Mouse (Mus musculus): ENCODE measurements around the gene Ngrn.

The Ngrn gene

DNA sequence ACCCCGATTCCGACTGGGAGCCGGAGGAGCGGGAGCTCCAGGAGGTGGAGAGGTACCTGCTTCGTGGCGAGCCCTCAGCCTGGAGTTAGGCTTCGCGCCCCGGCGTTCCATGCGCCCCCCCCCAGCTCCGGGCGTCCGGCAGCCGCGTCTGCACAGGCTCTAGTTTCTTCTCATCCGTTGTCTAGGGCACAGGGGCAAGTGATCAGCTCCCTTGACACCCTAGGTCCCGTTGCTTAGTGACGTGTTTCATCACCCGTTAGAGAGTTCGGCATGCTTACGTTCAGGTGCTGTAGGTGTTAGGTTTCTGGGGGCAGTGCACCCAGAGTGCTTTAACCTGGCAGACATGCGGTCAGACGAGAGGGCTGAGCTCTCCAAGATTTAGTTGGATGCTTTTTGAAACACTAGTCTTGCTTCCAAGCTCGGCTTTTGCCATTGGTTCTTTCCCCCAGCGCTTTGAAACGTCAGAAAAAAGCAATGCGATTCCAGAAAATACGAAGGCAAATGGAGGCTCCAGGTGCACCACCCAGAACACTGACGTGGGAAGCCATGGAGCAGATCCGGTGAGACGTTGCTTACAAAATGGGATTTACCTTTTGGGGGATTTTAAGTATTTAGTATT, 466 bp downstream of the Ngrn start:
- DNase-seq (ENCODE audit: low read depth, low spot score): no peak

DNA sequence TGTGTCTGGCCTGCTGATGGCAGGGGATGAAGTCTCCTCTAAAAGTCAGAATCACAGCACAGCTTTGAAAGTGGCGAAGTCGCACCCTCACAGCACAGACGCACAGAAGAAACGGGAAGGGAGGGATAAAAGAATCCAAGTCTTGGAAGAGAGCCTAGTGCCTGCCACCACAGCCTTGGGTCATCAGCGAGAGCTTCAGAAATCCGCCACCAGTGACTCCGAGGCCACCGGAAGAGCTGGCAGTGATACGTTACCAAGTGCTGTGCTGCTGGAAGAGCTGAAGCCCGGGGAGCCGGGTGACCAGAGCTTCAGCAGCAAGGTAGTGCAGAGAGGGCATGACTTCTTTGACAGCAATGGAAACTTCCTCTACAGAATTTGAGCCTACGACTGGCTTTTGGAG, 3.6 kb downstream of the Ngrn start:
- DNase-seq (ENCODE audit: low read depth, low spot score): no peak

DNA sequence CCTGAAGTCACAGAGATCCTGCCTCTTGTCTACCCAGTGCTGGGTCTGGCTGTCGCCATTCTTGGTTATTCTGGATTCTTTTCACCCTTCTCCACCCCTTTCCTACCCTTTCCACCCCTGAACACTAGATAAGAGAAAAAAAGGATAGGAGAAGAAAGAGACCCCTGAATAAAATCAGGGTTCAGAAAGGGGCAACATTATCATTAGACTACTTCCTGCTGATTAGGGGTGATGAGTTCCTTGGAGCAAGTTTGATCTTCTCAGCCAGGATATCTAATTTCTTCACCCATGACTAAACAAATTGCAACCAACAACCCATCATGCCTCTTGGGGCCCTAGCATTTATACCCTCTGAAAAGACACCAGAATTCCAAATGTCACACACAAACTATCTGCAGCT, 6.7 kb downstream of the Ngrn start:
- DNase-seq (ENCODE audit: low read depth, low spot score): no peak

DNA sequence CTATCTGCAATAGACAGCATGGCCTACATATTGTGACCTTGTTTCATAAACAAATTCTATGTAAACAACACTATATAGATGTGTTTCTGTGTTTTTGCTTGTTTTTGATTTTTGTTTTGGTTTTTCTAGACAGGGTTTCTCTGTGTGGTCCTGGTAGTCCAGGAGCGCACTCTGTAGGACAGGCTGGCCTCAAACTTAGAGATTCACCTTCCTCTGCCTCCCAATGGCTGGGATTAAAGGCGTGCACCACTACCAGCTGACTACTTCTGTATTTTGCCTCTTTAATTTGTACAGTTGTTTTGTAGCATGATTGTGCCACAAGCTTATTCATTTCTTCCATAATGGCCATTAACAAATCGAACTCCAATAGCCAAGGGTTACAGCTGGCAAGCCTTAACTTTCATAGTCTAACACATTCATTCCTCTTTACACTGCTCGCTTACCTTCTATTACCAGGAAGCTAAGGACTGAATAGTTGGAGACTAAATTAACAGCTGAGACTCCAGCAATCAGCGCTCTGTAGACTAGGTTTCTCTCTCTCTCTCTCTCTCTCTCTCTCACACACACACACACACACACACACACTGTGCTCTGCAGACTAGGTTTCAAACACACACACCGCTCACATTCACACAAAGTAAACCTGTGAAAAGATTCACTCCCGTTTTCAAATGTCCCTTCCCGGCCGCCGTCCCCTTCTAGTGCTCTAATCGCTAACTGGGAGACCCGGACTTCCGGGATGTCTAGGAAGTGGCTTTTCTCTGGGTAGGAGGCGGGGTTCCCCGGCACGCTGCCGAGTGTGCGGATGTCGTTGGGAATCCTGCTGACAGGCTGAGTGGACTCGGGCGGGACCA, 8.1 kb downstream of the Ngrn start, which contains the start of gene Vps33b:
Gene Vps33b, plus strand, starts transcription at position 753 of the 854 bp plus-strand sequence.
- peak; percentile 92 for DNase-seq (ENCODE audit: low read depth, low spot score)

DNA sequence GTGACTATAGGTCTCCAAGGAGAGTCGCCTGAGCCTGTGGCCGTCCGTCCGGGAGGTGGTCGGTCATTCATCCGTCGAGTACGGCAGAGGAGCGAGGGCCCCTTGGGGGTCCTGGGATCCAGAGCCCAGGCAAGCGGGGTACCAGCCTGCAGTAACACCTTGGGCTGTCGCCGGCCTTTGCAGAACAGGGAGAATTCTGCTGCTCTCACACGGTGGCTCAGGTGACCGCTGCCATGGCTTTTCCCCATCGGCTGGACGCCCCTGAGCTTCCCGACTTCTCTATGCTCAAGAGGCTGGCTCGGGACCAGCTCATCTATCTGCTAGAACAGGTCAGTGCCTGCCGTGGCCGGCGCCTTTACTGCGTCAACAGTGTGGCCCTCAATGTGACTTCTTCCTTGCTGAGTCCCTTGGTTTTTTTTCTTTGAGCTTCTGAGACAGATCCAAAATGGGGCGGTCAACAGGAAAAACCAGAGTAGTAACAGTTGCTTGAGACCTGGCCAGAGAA, 8.8 kb downstream of the Ngrn start:
- DNase-seq (ENCODE audit: low read depth, low spot score): no peak

DNA sequence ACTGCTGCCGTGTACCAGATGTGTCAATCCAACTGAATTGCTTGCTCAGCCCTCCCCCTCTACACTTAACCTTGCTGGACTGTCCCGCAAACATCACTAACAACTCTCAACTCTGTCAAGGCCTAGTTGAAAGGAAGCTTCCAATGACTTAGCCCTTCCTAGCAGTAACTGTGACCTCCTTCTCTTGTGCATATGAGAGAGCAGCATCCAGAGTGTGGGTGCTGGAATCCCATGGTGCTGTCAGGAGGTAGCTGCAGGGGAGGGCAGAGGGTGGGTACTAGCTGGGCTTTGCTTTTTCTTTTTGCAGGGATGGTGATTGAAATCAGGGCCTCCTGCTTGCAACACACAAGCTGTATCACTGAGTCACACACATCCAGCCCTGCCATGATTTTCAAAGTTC, 12.4 kb downstream of the Ngrn start:
- DNase-seq (ENCODE audit: low read depth, low spot score): no peak

DNA sequence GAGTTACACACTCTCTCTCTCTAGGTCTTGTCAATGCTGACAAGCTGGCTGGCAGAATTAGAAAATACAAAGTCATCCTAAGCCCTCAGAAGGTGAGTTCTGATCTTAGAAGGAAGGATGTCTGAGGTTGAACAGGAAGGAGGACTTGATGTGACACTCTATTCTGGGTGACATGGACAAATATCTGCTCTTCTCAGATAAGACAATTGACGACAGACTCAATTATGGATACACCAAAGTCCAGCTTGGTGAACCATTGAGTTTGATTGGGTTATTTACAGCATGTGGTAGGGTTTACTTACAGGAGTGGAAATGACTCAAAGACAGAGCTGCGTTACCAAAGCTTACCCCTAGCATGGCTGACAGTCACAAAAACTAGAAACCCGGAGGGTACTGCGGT, 15.4 kb downstream of the Ngrn start:
- DNase-seq (ENCODE audit: low read depth, low spot score): no peak

DNA sequence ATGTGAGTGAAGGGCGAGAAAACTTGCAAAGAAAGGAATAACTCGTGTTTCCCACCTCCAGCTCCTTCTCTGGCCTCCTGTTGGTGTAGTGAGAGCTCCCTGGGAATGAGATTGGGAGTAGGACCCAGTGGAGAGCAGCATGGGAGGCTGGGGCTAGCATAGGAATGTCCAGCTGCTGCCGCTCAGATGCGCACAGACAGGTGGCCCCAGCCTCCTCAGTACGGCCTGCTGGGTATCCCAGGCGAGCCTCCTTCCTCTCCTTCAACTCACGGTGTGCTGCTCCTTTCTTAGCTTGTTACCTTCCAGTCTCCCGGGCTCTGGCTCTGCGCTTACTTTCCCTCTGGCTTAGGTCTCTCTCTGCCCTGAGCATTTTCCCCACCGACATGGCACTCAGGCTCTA, 19.0 kb downstream of the Ngrn start:
- no peak for DNase-seq (ENCODE audit: low read depth, low spot score)

DNA sequence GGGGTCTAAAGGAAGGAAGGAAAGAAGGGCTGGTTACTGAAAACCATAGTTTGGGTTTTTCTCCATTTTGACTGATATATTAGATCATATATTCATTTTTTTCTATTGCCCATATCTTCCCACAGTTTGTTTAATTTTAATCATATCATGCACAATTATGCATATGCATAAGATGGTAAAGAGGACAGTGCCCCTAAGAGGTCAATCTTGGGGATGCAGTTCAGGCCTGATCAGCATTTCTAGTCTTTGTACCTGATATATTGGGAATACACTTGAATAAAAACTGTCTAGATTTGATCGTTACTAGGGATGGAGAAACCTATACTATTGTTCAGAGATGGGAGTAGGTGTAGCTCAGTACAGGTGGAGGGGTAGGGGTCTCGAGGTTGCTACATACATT, 20.0 kb downstream of the Ngrn start:
- no peak for DNase-seq (ENCODE audit: low read depth, low spot score)

DNA sequence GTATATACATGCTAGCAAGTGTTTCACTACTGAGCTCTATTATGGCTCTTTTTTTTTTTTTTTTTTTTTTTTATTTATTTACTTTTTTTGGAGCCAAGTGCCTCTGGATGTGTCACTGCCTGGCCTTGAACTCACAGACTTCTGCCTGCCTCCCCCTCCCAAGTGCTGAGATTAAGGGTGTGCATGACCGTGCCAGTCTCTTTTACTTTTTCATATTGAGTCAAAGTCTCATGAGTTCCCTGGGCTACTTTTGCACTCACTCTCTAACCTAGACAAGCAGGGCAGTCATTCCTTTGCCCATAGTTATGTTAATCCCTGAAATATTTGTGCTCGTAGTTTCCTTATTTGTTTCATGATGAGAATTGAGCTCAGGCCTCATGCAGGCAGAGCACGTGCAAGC, 20.6 kb downstream of the Ngrn start:
- no peak for DNase-seq (ENCODE audit: low read depth, low spot score)

DNA sequence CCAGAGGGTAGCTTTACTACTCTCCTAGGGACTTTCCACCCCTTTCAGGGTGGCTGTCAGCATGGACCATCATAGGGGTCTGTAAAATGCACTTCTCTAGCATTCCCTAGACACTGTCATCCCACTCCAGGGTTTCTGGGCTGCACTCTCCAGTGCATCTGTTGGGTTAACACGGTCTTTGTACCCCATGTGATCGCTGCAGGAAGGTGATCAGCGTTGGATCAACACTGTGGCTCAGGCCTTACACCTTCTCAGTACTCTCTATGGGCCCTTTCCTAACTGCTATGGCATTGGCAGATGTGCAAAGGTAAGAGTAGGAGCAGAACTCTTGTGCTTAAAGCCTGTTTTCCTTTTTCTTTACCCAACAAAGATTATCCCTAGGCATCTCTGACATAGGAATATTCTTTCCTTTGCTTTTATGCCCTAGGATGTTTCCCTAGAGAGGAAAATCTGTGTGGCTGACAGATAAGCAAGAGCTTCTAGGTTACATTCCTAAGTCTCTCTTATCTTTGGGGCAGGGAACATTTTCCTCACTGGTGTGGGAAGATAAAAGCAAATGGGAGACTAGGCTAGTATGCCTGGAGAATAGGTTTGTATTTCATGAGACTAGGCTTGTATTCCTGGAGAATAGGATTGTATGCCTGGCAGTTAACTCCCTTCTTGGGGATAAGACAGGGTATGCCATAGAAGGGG, 22.4 kb downstream of the Ngrn start:
- no peak for DNase-seq (ENCODE audit: low read depth, low spot score)

DNA sequence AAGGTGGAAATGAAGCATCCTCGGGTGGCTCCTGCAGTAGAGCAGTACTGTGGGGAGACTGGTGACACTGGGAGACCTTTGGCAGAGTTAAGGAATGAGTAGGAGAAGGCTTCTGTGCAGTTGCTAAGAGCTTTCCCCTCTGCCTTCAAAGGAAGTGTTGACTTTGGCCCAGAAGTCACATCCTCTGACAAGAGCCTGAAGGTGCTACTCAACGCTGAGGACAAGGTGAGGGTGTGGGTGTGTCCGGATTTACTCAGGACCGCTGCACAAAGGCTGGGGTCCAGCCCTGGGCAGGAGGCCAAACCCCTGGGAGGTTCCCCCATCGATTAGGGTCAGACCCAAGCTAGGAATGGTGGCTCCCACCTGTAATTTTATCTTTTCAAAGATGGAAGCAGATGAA, 23.4 kb downstream of the Ngrn start:
- DNase-seq (ENCODE audit: low read depth, low spot score): no peak

DNA sequence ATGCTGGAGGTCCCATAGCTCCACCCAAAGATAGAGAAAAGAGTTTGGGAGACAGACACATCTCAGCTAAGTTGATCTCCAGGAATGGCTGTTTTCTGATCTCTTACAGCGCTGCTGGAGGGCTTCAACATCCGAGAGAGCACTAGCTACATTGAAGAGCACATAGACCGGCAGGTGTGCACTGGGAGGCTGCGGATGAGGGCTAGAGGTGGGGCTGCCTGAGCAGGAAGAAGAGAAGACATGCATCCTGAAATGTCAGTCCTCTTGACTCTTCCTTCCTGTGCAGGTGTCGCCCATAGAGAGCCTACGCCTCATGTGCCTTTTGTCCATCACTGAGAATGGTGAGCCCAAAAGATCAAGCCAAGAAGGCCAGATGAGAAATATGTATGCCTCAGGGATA, 24.7 kb downstream of the Ngrn start:
- no peak for DNase-seq (ENCODE audit: low read depth, low spot score)

DNA sequence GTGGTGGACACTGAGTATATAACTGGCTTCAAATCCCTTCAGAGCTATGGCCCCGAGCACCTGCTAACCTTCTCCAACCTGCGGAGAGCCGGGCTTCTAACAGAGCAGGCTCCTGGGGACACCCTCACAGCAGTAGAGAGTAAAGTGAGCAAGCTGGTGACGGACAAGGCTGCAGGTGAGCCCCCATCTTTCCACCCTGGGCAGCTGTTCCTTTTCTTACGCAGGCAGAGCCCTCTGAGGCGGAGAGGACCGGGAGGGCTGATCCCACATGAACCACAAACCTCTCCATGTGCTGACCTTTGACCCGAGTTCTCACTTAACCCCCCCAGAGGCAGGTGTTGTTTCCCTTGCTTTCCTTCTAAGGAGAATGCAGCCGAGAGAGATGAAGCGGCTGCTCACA, 26.7 kb downstream of the Ngrn start:
- no peak for DNase-seq (ENCODE audit: low read depth, low spot score)

DNA sequence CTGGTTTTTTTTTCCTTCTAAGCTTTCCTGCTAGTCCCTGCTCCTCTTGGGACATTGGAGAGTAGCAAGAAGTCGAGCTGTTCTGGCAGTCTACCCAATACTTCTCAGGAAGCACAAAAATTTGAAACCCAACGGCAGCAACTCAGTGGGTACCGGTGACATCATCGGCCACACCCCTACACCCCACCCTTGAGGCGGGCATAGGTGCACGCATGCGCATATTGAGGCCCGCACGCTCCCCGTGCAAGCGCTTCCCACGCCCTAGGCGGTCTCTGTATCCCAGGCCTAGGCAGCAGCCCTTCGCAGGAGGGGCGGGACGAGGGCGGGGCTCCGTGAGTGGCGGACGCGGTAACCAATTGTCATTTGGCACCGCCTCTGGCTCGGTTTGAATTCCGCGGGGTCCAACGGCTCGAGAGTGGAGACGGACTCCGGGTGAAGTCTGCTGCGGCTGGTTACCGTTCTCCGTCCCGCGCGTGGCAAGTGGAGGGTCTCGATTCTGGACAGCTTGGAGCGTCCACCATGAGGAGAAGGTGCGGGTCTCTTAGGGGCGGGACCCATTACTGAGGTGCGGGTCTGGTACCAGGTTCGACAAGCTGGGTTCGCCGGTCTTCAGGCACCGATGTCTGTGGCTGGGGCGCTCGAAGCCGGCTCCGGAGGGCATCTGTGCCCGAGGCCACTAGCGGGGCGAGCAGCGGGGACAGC, 33.2 kb downstream of the Ngrn start, which contains the start of gene Prc1:
Gene Prc1, plus strand, starts transcription at position 389 of the 702 bp plus-strand sequence.
- peak; percentile 99 for DNase-seq (ENCODE audit: low read depth, low spot score)

DNA sequence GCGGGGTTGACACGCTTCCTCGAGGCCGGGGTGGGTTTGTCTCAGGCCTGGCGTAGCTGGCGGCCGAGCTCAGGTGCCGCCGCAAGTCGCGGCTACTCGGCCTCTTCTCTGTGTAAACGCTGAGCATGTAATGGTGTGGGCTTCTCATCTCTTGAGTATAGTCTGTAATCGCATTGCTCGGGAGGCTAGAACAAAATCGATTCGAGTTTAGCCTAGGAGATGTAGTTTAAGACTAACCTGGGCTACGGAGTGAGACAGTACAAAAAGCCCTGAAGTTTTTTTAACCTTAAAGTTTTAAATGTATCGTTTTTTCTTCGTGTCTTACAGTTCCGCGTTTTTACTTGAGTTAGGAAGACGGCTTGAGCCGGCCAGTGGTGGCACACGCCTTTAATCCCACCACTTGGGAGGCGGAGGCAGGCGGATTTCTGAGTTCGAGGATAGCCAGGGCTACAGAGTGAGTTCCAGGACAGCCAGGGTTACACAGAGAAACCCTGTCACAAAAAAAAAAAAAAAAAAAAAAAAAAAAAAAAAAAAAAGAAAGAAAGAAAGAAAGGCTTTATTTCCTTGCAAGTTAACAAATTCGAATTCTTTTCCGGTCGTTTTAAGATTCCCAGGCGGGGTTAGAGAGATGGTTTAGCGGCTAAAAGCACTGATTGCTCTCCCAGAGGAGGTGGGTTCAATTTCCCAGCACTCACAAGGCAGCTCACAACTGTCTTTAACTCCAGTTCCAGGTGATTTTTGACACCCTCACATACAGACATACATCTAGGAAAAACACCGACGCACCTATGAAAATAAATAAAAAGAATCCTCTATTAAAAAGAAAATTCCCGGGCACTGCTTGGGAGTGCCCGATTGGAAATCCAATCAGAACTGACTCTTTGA, 34.0 kb downstream of the Ngrn start:
- DNase-seq (ENCODE audit: low read depth, low spot score): no peak

DNA sequence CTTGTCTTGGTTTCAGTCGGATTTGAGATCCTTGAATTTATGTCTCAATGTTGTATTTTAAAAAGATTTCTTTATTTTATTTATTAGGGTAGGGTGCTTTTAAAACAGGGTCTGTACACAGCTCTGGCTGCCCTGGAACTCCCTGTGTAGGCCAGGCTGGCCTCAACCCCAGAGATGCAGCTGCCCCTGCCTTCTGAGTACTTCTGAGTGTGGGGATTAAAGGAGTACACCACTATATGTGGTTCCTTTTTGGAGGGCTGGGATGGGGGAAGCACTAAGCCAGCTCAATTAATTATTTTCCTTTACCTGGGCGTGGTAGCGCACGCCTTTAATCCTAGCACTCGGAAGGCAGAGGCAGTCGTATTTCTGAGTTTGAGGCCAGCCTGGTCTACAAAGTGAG, 35.4 kb downstream of the Ngrn start:
- no peak for DNase-seq (ENCODE audit: low read depth, low spot score)

DNA sequence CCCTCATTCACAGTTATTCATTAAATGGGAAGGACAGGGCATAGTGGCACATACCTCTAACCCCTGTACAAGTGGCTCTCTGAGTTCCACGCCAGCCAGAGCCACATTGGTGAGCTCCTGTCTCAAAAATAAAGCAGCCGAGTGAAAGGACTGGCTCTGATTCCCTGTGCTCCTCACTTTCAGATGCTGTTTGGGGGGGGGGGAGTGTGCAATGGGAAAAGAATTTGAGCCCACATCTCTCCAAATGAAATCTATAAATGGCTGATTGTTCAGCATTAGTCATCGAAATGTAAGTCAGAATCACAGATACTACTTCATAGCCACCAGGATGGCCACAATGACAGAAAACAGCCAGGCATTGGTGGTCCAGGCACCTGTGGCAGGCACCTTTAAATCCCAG, 36.0 kb downstream of the Ngrn start:
- no peak for DNase-seq (ENCODE audit: low read depth, low spot score)

DNA sequence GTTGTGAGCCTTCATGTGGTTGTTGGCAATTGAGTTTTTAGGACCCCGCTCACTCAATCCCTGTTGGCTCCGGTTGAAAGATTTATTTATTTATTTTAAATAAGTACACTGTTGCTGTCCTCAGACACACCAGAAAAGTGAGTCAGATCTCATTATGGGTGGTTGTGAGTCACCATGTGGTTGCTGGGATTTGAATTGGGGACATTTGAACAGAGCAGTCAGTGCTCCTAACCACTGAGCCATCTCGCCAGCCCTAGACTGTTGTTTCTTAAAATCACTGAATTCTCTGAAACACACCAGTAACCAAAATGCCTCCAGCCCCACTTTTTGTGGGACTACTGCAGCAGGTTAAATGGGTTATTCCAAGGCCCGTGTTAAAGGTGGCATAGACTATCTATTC, 37.7 kb downstream of the Ngrn start:
- DNase-seq (ENCODE audit: low read depth, low spot score): no peak

DNA sequence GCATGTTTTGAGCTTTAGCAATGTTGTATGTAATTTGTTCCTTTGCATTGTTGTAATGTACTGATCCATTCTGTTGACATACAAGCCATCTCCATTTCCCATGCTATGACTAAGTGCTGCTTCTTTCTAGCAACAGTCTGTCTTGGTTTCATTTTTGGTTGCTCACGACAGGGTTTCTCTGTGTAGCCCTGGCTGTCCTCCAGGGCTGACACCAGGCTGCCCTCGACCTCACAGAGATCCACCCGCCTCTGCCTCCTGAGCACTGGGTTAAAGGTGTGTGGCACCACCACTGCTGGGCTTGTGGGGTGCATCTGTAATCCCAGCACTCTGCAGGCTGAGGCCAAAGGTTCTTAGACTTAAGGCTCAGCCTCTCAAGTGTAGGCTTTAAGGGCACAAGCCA, 38.6 kb downstream of the Ngrn start:
- DNase-seq (ENCODE audit: low read depth, low spot score): no peak

DNA sequence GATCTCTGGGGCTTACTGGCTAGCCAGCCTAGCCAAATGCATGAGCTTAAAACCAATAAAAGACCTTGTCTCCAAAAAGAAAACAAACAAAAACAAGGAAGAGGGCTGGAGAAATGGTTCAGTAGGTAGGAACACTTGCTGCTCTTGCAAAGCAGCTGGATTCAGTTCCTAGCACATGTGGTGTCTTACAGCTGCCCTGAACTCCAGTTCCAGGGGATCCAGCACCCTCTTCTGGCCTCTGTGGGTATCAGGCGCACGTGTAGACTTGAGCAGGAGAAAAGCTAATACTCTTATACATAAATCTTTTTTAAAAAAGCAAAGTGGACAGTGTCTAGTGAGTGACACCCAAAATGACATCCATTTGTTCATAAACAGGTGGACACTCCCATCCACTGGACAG, 40.5 kb downstream of the Ngrn start:
- peak; percentile 29 for DNase-seq (ENCODE audit: low read depth, low spot score)
